Mouse (Mus musculus) left cerebral cortex, adult 9 months (tissue): ENCODE data around the gene Rab5c.

ENCODE experiments used
- DNase-seq, 2 experiments: peaks; one replicate each; pipeline ENCODE4 v3.0.0; 2022; ENCODE audit warnings: low spot score in 2 of 2

Gene Rab5c

GRCm38 (mm10) chr11:100754021-100754692 lies 16.1 kb upstream of the Rab5c start:
- DNase-seq = peak in 1 of 2 experiments; percentile 80

GRCm38 (mm10) chr11:100752294-100752693 lies 14.3 kb upstream of the Rab5c start:
- DNase-seq = no peak

DNA sequence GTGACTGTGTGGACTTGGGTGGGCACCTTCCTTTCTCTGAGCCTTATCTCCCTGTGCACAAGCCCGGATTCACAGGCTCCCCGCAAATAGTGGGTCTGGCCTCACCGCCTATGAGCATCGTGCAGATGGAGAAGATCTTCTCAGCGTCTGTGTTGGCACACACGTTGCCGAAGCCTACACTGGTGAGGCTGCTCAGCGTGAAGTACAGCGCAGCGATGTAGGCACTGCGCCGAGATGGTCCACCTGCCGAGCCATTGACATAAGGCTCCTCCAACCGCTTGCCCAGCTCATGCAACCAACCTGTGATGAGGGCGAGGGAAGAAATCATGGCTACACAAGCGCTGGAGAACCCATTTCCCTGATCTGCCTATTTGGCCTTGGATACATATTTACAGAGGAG lies 12.1 kb upstream of the Rab5c start:
- no peak for DNase-seq

DNA sequence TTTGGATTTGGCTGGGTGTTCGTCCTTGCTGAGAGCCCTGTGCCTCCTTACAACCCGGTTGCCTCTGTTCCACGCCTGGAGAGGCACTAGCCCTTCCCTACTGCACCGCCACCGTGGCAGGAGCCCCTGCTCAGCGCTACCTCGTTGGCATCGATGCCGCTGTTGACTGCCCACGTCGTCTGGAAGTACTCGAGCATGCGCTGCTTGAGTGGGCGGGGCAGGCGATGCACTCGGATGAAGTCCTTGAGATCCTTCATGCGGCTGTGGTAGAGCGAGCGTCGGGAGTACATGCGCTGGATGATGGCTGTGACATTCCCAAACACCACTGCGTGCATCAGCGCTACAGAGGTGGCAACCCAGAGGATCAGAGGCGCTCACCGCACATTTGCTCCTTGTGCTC lies 11.5 kb upstream of the Rab5c start:
- no peak for DNase-seq

DNA sequence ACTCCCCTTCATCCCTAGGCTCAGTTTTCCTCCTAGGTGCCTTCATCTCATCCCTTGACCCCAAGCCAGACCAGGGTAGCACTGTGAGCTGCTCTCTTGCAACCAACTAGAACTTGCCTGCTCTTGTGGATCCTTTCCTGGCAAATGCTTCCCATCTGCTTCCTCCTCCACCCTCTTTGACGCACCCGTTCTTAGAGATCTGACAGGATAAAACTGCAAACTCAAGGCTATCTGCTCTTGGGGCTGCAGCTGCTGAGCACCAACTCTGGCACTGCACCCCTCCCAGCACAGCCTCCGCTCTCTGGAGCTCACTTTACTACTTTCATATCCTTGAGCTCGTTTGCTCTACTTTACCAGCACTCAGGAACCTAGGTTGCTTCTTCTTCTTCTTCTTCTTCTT lies 10.6 kb upstream of the Rab5c start:
- no peak for DNase-seq

GRCm38 (mm10) chr11:100747114-100747513 lies 9.1 kb upstream of the Rab5c start:
- no peak for DNase-seq

DNA sequence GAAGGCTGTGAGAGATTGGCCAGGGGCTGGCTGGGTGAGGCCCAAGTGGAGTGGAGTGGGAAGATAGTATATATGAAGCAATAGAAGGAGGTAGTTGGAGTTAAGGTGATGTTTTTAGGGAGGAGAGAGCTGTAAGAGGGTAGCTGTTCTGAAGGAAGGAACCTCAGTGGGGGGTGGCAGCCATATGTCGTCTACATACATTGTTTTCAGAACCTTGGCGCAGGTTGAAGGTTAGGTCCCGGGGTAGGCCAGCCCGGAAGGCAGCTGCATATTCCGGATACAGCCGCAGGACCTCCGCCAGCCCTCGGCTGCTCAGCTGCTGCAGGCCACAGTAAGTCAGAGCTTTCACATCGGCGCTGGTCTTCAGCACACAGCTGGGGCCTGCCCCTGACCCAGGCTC lies 8.5 kb upstream of the Rab5c start:
- no peak for DNase-seq

DNA sequence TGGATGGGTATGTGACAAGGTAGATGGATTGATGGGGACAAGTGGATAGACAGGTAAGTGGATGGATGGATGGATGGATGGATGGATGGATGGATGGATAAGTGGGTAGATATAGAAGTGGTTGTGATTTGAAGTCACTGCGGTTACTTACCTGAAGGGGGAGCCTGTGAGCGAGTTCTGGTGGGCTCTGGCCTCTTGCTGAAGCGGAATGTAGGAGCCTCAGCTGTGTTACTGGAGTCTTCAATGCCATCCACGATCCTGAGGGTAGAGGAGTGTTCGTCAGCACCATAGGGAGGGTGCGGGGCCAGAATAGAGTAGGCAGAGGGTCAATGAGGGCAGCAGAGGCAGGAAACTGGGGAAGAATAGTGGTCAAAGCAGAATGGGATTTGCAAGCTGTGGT lies 7.1 kb upstream of the Rab5c start:
- no peak for DNase-seq

DNA sequence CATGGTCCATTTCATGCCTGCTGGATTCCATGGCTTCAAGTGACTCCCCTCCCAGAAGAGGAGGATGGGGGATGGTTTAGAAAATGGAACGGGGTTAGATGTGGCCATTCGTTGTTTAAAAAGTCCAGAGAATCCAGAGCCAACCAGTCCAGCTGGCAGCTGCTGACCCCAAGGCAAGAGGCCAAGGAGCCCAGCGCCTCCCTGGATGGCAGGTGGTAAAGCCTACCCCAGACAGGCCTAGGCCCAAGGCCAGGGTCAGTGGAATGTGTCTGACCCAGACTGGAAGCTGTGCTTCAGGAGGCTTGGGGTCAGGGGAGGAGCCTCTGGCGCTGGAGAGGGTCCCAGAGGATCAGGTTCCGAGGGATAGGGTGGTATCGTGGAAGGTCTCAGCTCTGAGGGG lies 3.3 kb upstream of the Rab5c start:
- no peak for DNase-seq

GRCm38 (mm10) chr11:100738749-100739148 lies 734 bp upstream of the Rab5c start:
- DNase-seq = no peak

- DNase-seq = no peak
Measured at GRCm38 (mm10) chr11:100737105-100737733, 796 bp downstream of the Rab5c start.

- DNase-seq = no peak
Measured at GRCm38 (mm10) chr11:100736746-100737080, 1.3 kb downstream of the Rab5c start.

DNA sequence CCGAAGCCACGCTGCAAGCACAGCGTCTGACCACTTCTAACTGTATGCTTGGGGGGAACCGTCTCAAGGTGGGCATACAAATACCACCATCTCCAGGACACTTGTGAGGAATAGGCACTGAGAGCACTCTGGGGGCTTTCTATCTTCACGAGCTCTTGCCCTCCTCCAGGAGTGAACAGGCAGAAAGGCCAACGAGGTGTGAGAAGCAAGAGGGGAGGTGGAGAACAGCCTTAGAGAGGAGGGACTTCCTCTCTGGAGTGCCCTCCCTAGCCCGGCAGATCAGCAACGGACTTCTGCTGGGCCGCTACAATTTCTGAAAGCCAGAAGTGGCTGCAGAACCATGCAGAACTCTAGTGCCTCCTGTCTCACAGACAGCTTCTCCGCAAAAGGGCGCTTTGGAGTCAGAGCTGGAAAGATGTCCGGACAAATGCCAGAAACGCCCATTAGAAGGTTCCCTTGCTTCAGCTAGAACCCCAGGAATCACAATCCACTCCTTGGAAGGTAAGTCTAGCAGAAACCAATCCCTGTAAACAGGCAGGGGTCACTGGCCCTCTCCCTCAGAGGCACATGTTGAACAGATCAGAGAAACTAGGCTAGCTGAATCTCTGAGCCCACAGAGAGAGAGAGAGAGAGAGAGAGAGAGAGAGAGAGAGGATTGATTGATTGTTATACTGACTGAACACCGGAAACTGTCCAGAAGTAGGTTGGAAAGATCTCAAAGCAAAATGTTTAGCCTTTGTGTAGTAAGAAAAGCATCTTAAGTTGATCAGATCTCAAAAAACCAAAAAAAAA lies 1.9 kb downstream of the Rab5c start:
- DNase-seq = no peak

DNA sequence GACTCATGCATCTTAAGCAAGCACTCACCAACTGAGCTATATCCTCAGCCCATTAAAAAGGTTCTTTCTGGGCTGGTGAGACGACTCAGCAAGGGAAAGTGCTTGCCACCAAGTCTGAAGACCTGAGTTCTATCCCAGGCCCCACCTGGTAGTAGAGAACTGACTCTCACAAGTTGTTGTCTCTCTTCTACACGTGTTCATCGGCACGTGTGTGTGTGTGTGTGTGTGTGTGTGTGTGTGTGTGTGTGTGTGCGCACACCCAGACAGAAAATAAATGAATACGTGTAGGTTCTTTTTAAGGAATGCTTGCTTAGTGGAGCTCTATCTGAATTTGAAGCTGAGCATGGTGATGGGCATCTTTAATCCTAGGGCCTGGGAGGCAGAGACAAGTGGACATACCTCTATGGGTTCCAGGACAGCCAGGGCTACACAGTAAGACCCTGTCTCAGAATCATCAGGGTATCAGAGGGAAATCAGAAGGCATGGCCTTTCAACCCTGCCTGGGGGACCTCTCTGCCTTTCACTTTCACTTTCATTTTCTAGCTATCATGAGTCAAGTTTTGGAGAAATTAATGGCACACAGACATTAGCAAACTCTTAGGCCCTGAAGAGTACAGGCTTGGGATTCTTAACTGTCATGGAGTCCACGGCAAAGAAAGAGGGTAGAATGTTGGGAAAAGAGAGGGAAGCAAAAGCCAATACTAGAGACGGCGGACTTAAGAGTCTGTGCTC lies 2.7 kb downstream of the Rab5c start:
- no peak for DNase-seq

GRCm38 (mm10) chr11:100730477-100731205 lies 7.4 kb downstream of the Rab5c start:
- no peak for DNase-seq

DNA sequence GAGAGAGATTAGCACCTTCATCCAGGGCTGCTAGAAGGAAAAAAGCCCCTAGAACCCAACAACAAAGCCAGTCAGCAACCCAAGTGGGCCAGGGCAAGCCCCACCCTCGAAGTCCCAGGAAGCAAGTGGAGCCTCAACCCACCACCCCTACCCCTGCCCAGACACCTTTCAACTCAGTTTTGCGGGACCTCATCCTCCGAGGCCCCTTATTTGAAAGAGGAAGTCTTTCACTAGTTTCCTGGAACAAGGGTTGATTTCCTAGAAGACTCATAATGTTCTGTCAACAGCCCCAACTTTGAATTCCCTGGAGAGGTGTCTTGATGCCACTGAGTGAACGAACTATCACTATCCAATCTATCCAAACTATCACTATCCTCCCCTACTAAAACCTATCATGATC lies 8.0 kb downstream of the Rab5c start:
- DNase-seq = no peak

- no peak for DNase-seq
Measured at GRCm38 (mm10) chr11:100728601-100729000, 9.4 kb downstream of the Rab5c start.

- no peak for DNase-seq
Measured at GRCm38 (mm10) chr11:100727201-100727600, 10.8 kb downstream of the Rab5c start.

DNA sequence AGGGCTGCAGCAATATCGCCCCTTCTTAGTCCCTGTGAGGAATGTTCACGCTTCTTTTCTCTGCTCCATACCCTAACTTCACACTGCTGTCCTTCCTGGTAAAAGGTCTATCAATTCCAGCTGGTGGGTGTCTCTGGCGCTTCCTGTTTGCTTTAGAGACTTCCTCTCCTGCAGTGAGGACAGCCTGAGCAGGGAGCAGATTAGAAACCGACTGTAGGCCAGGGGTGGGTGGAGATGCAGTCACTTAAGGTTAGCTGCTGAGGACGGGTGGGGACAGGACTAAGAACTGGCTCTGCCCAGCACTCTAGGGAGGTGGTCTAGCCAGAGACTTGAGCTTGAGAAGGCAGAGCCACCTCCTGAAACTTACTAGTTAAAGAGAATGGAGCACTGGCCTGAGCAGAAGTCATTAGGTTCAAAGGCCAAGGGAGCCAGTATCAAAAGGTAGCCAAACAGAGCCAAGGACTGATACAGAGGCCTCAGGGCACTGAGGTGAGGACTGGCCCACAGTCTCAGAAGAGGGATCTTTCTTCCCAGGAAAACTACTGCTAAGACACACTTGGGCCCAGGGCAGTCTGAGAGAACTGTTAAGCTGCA lies 13.0 kb downstream of the Rab5c start:
- DNase-seq = no peak

DNA sequence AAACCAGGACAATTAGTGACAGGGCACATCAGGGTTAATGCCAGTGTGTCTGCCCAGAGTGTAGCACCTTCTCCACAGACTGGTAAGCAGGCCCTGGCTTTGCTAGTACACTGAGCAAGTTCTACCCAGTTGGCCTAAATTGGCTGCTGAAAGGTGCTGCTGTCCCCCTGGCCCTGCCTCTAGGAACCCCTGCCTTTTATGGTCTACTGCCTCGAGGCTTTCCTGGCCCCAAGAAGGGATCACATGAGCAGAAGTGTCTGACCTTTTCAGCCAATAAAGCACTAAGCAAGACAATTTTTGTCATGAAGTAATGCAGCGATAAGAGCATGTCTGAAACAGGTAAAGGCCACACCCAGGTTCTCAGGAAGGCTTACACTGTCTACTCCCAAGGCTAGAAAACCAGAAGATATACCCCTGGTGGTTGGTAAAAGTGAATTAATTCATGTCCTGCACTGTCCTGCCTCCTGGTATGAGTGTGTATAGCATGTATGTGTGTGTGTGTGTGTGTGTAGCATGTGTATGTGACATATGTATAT lies 15.5 kb downstream of the Rab5c start:
- no peak for DNase-seq
